Comparison of ENCODE assay signal across 12 mouse cellular contexts in genomic region chr9:70602186-70602845, GRCm38 (mm10). TPM values are rescaled to one million over a fixed set of nuclear protein-coding genes. Genes with fewer than 3 reads are reported as not detected.
A peak's percentile ranks its signal among the peaks of the same experiment; 100 is the strongest.
DNase-seq lines count a peak whose midpoint lies in the region; ATAC-seq and TF ChIP-seq lines count a peak whose summit lies in the region.
"Had no signal": no experiment of that assay in that cellular context is flagged by ENCODE, and none has a peak within 500 bp of the region (broad histone marks: within the 10 kb centered on the region; RNA-seq: fewer than 3 reads in every experiment).

No protein-coding gene starts in this region.

- peaks cover 18% of the 10 kb centered on the region for H3K36me3 ChIP-seq in forebrain, embryonic 14.5 days (ENCODE audit: control insufficient read depth, insufficient read depth, low read length)
- peaks cover 5% of the 10 kb centered on the region; the same call in 1 of the 2 replicates for H3K36me3 ChIP-seq in forebrain, embryonic 16.5 days (ENCODE audit: control insufficient read depth, insufficient read depth)
- H3K36me3 ChIP-seq in lung, embryonic 14.5 days (ENCODE audit: insufficient read depth): peaks cover 33% of the 10 kb centered on the region

- H3K9me3 ChIP-seq in forebrain, embryonic 14.5 days (replicated peaks; ENCODE audit: control insufficient read depth, low read length): no peaks in the 10 kb centered on the region
- H3K9me3 ChIP-seq in forebrain, embryonic 16.5 days (ENCODE audit: control insufficient read depth, low read length): no peaks in the 10 kb centered on the region
- H3K9me3 ChIP-seq in lung, embryonic 14.5 days (ENCODE audit: low read depth, low read length): no peaks in the 10 kb centered on the region
- H3K9me3 ChIP-seq: limb, embryonic 13.5 days; lung, embryonic 15.5 days had no signal

- no peak overlapping the region for H3K4me2 ChIP-seq in forebrain, embryonic 14.5 days (ENCODE audit: low read length)
- H3K4me2 ChIP-seq in forebrain, embryonic 16.5 days (ENCODE audit: low read length): no peak overlapping the region
- H3K4me2 ChIP-seq in lung, embryonic 14.5 days: no peak overlapping the region
- H3K4me2 ChIP-seq: limb, embryonic 13.5 days; lung, embryonic 15.5 days had no signal

- H3K27me3 ChIP-seq in forebrain, embryonic 14.5 days (replicated peaks; ENCODE audit: control insufficient read depth, insufficient read depth, low read length): no peaks in the 10 kb centered on the region
- H3K27me3 ChIP-seq in forebrain, embryonic 16.5 days (replicated peaks; ENCODE audit: control insufficient read depth, insufficient read depth, low read length): no peaks in the 10 kb centered on the region
- no peaks in the 10 kb centered on the region for H3K27me3 ChIP-seq in lung, embryonic 14.5 days (ENCODE audit: insufficient read depth, low read length)
- H3K27me3 ChIP-seq: limb, embryonic 13.5 days; lung, embryonic 15.5 days had no signal

- no peak for ATAC-seq in forebrain, embryonic 14.5 days
- no peak for ATAC-seq in forebrain, embryonic 16.5 days
- ATAC-seq in lung, embryonic 14.5 days (ENCODE audit: insufficient read depth): no peak
- ATAC-seq: CD4-positive, CD25-positive, alpha-beta regulatory T cell, adult 4 months had no signal

- H3K4me3 ChIP-seq in forebrain, embryonic 14.5 days (ENCODE audit: low read depth, low read length): no peak overlapping the region
- H3K4me3 ChIP-seq in forebrain, embryonic 16.5 days (replicated peaks; ENCODE audit: low read length): no peak overlapping the region
- H3K4me3 ChIP-seq in lung, embryonic 14.5 days (ENCODE audit: low read depth, low read length): no peak overlapping the region
- H3K4me3 ChIP-seq: limb, embryonic 13.5 days; lung, embryonic 15.5 days; myocyte had no signal

- H3K9ac ChIP-seq in forebrain, embryonic 14.5 days (ENCODE audit: low read length): no peak overlapping the region
- no peak overlapping the region for H3K9ac ChIP-seq in forebrain, embryonic 16.5 days (replicated peaks; ENCODE audit: low read depth, low read length)
- H3K9ac ChIP-seq in lung, embryonic 14.5 days: no peak overlapping the region
- H3K9ac ChIP-seq: limb, embryonic 13.5 days; lung, embryonic 15.5 days had no signal

- H3K4me1 ChIP-seq in forebrain, embryonic 14.5 days (ENCODE audit: control insufficient read depth, insufficient read depth, low read length): no peaks in the 10 kb centered on the region
- no peaks in the 10 kb centered on the region for H3K4me1 ChIP-seq in forebrain, embryonic 16.5 days (replicated peaks; ENCODE audit: control insufficient read depth, insufficient read depth, low read length)
- H3K4me1 ChIP-seq in lung, embryonic 14.5 days (ENCODE audit: insufficient read depth): no peaks in the 10 kb centered on the region
- H3K4me1 ChIP-seq: limb, embryonic 13.5 days; lung, embryonic 15.5 days had no signal

- H3K27ac ChIP-seq in forebrain, embryonic 14.5 days (ENCODE audit: low read depth, low read length): no peak overlapping the region
- no peak overlapping the region for H3K27ac ChIP-seq in forebrain, embryonic 16.5 days (ENCODE audit: low read length)
- H3K27ac ChIP-seq in lung, embryonic 14.5 days (ENCODE audit: low read depth): no peak overlapping the region
- H3K27ac ChIP-seq: limb, embryonic 13.5 days; lung, embryonic 15.5 days had no signal

- WGBS in forebrain, embryonic 14.5 days: 91% methylated on average over 1 of the region's 1 CpGs
- WGBS in forebrain, embryonic 16.5 days: 97% methylated on average over 1 of the region's 1 CpGs
- 81% methylated on average over 1 of the region's 1 CpGs for WGBS in lung, embryonic 14.5 days

- TF ChIP-seq CTCF in lung, embryonic 14.5 days (IDR thresholded peaks at IDR 0.05; ENCODE audit: low read depth): no peak

- DNase-seq in forebrain, embryonic 14.5 days (ENCODE audit: low spot score): peak; percentile 28
- peak; percentile 27 for DNase-seq in lung, embryonic 14.5 days
- no peak for DNase-seq in lung, postnatal 25 days (ENCODE audit: low spot score)
- DNase-seq in cerebellum, adult 9-10 months: peak; percentile 55
- peak; percentile 61 to 63 for DNase-seq in kidney, postnatal 36 days
- no peak for DNase-seq in left cerebral cortex, adult 8-10 months (ENCODE audit: low spot score in 2 of 2)
- DNase-seq in right cerebral cortex, postnatal 10 days (ENCODE audit: low spot score in 2 of 2): no peak

RNA-seq across cellular contexts. Expression of gene Gm10642, which starts 53.7 kb away (rescaled TPM):
- 0.48 and 0.58 TPM in 2 replicates for polyA plus RNA-seq in forebrain, embryonic 14.5 days (2014; fragmentation: Nextera tagmentation; extraction: Ambion mirVana)
- 0.17 and 0.37 TPM in 2 replicates for polyA plus RNA-seq in forebrain, embryonic 16.5 days (2015; fragmentation: Nextera tagmentation; extraction: Ambion mirVana)
- polyA plus RNA-seq in lung, embryonic 14.5 days (2014; fragmentation: Nextera tagmentation; extraction: Ambion mirVana): 0.27 and 0.45 TPM in 2 replicates
- 1 to 10 TPM in 3 of 4 experiments, under 1 TPM in 1; 0.52 to 1.5 (median 1.4) TPM for total RNA-seq in left cerebral cortex, adult 8-10 months (2022)

RNA-seq across cellular contexts. Expression of gene Mindy2, which starts 54.7 kb away (rescaled TPM):
- polyA plus RNA-seq in forebrain, embryonic 14.5 days (2014; fragmentation: Nextera tagmentation; extraction: Ambion mirVana): 12.4 and 14.6 TPM in 2 replicates
- 13.6 and 14.7 TPM in 2 replicates for polyA plus RNA-seq in forebrain, embryonic 16.5 days (2015; fragmentation: Nextera tagmentation; extraction: Ambion mirVana)
- polyA plus RNA-seq in lung, embryonic 14.5 days (2014; fragmentation: Nextera tagmentation; extraction: Ambion mirVana): 10.6 and 11.2 TPM in 2 replicates
- total RNA-seq in left cerebral cortex, adult 8-10 months (2022): 10 to 100 TPM; 37.9 to 41.4 (median 40.1) TPM

RNA-seq across cellular contexts. Expression of gene Sltm, which starts 59.8 kb away (rescaled TPM):
- 50.7 and 54.6 TPM in 2 replicates for polyA plus RNA-seq in forebrain, embryonic 14.5 days (2014; fragmentation: Nextera tagmentation; extraction: Ambion mirVana)
- 68.5 and 73.6 TPM in 2 replicates for polyA plus RNA-seq in forebrain, embryonic 16.5 days (2015; fragmentation: Nextera tagmentation; extraction: Ambion mirVana)
- polyA plus RNA-seq in lung, embryonic 14.5 days (2014; fragmentation: Nextera tagmentation; extraction: Ambion mirVana): 55.0 and 55.9 TPM in 2 replicates
- 10 to 100 TPM; 43.5 to 51.9 (median 49.4) TPM for total RNA-seq in left cerebral cortex, adult 8-10 months (2022)

Comparison
In these comparisons a context has a peak if more than half of its experiments do, and no peak if none do; other contexts are left out.
1. DNase-seq: peak in forebrain, embryonic 14.5 days (single experiment), lung, embryonic 14.5 days (single experiment), cerebellum, adult 9-10 months (single experiment) and kidney, postnatal 36 days (2 of 2); none in lung, postnatal 25 days (single experiment), left cerebral cortex, adult 8-10 months (0 of 2) and right cerebral cortex, postnatal 10 days (0 of 2).